Mouse (Mus musculus) G1E (cell line): Measurements from ENCODE around the gene Adamts2. TPM values are rescaled to one million over a fixed set of nuclear protein-coding genes. Genes with fewer than 3 reads are reported as not detected.

ENCODE experiments used
- ATAC-seq: 2 replicates; pipeline ENCODE4 v1.8.0; 2016; ENCODE audit warnings: mild to moderate bottlenecking; ENCODE audit not compliant: insufficient number of reproducible peaks, poor library complexity, low FRiP score, severe bottlenecking; ENCODE audit errors: extremely low read depth
- DNase-seq: peaks from one replicate; pipeline ENCODE4 v3.0.0; 2012; ENCODE audit warnings: low spot score
- H3K27me3 ChIP-seq: 2 replicates; pipeline ENCODE4 v1.6.1; 2012; ENCODE audit warnings: mild to moderate bottlenecking, low read length, inconsistent platforms; ENCODE audit not compliant: insufficient read depth
- H3K36me3 ChIP-seq: replicated peaks from 2 replicates; pipeline ENCODE3; 2012; ENCODE audit warnings: mild to moderate bottlenecking, inconsistent platforms
- H3K4me1 ChIP-seq: 2 replicates; pipeline ENCODE4 v1.6.1; 2012; ENCODE audit warnings: low read depth, low read length, inconsistent platforms, mixed read lengths; ENCODE audit not compliant: insufficient read depth
- H3K4me3 ChIP-seq: 2 replicates; pipeline ENCODE4 v1.5.1; 2012; ENCODE audit warnings: low read depth, mild to moderate bottlenecking, inconsistent platforms, low read length, moderate library complexity, mixed read lengths
- H3K9me3 ChIP-seq: replicated peaks from 2 replicates; pipeline ENCODE4 v1.6.1; 2012; ENCODE audit warnings: inconsistent platforms
- CTCF ChIP-seq: IDR thresholded peaks from 2 replicates; pipeline ENCODE4 v1.5.1; 2012; ENCODE audit warnings: low read depth, low read length, inconsistent platforms, mixed read lengths
- GATA1 ChIP-seq: IDR thresholded peaks from 2 replicates; pipeline ENCODE4 v1.6.1; 2012; ENCODE audit warnings: borderline replicate concordance, low read length, inconsistent platforms, mixed read lengths
- GATA2 ChIP-seq: IDR thresholded peaks from 2 replicates; pipeline ENCODE4 v1.6.1; 2012; ENCODE audit warnings: low read depth, low read length, inconsistent platforms, borderline replicate concordance
- POLR2AphosphoS5 ChIP-seq: IDR thresholded peaks from 2 replicates; pipeline ENCODE4 v1.6.1; 2012; ENCODE audit warnings: low read depth, low read length, inconsistent platforms; ENCODE audit not compliant: insufficient replicate concordance
- TAL1 ChIP-seq: conservative IDR thresholded peaks from 2 replicates; pipeline ENCODE4 v1.6.1; 2012; ENCODE audit warnings: low read depth, low read length, inconsistent platforms, mixed read lengths
- polyA plus RNA-seq: library from polyadenylated mRNA; stranded (reverse); fragments of >175 nt; gene quantifications from 2 replicates; pipeline ENCODE4 v1.2.3, GENCODE M21; 2012
- total RNA-seq, 2 experiments: library from RNA; stranded (forward) in 1 of 2; stranded (reverse) in 1 of 2; fragments of 200-1000 nt in 1 of 2; fragments of >200 nt in 1 of 2; fragmentation: Nextera tagmentation in 1 of 2; gene quantifications; 2 replicates each; pipeline ENCODE4 v1.2.3; 2014 to 2017

The Adamts2 gene
- total and polyA plus RNA-seq, 3 experiments = 0.05 TPM; not detected in 2

DNA sequence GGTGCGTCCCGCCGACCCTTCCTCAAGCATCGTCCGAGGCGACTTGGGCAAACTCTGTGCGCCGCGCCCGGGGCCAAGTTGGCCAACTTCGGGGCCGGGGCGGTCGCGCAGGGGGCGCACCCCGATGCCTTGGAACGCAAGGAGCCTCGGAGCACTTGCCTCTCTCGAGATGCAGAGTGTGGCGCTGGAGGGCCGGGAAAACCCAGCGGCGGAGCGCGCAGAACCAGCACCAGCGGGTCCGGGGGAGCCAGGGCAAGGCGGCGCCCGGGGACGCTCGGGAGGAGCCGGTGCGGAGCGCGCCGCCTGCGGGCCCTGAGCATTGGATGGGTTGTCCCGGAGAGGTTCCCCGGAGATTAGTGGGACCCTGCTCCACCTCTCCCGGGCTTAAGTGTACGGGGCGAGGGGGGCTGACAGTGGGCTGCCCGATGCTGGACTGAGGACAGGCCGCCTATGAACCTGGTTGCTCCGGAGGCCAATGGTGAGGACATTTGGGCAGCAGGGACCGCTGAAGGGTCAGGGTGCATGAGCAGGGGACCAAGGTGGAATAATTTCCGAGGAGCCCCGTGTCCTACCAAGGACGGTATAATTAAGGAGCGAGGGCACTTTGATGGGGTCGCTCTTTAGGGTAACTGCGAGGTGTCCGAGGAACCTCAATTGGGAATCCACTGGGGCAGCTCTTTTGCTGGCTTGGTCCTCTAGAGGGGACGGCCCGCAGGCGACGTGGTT lies 635 bp downstream of the Adamts2 start:
- Histone ChIP-seq H3K9me3 (peaks cover 81% of the 10 kb centered on the region), H3K27me3 (no peaks in the 10 kb centered on the region), H3K4me1 (no peaks in the 10 kb centered on the region), H3K4me3 (no peak overlapping the region; the same call in 1 of the 2 replicates), H3K36me3 (no peaks in the 10 kb centered on the region)
- DNase-seq (no peak), ATAC-seq (no peak)
- TF ChIP-seq POLR2AphosphoS5 (no peak), TAL1 (no peak), CTCF (no peak), GATA2 (no peak), GATA1 (no peak)

GRCm38 (mm10) chr11:50603082-50603910 lies 1.4 kb downstream of the Adamts2 start:
- H3K9me3 ChIP-seq = peaks cover 82% of the 10 kb centered on the region
- DNase-seq = no peak
- H3K4me1 ChIP-seq = no peaks in the 10 kb centered on the region
- H3K36me3 ChIP-seq = no peaks in the 10 kb centered on the region
- no peak for TF ChIP-seq CTCF
- TF ChIP-seq TAL1 = no peak
- TF ChIP-seq POLR2AphosphoS5 = no peak
- no peak for TF ChIP-seq GATA2
- no peak for TF ChIP-seq GATA1
- no peaks in the 10 kb centered on the region for H3K27me3 ChIP-seq
- no peak for ATAC-seq
- H3K4me3 ChIP-seq = no peak overlapping the region; the same call in 1 of the 2 replicates

- H3K36me3 ChIP-seq = no peaks in the 10 kb centered on the region
- DNase-seq (no peak), ATAC-seq (no peak)
- peaks cover 84% of the 10 kb centered on the region for H3K9me3 ChIP-seq
- TF ChIP-seq GATA1 (no peak), CTCF (no peak), POLR2AphosphoS5 (no peak), GATA2 (no peak), TAL1 (no peak)
- no peaks in the 10 kb centered on the region for H3K27me3 ChIP-seq
- no peak overlapping the region; the same call in 1 of the 2 replicates for H3K4me3 ChIP-seq
- H3K4me1 ChIP-seq = no peaks in the 10 kb centered on the region
Measured at GRCm38 (mm10) chr11:50604371-50604770, 2.5 kb downstream of the Adamts2 start.

DNA sequence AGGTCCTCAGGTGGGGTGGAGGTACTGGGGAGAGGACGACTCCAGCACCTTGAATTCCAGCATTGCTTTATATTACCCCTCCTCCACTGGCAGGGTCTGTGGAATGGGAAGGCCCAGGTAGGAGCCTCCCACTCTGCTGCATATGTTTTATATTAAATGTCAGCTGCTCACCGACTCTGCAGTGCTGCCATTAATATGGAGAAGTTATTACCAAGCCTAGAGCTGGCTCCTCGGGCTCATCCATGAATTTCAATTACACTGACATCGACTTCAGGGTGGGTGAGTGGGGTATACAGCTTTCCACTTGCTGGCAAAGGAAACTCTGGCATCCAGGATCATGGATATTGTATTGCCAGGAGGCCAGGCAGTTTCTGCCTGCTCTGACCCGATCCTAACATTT lies 9.3 kb downstream of the Adamts2 start:
- TF ChIP-seq GATA1 (no peak), TAL1 (no peak), POLR2AphosphoS5 (no peak), CTCF (no peak)
- Histone ChIP-seq H3K4me3 (no peak overlapping the region), H3K36me3 (no peaks in the 10 kb centered on the region), H3K9me3 (peaks cover 62% of the 10 kb centered on the region), H3K4me1 (no peaks in the 10 kb centered on the region), H3K27me3 (no peaks in the 10 kb centered on the region)
- no peak for ATAC-seq
- DNase-seq = no peak

- no peak for TF ChIP-seq GATA2
- no peak for TF ChIP-seq TAL1
- no peaks in the 10 kb centered on the region for H3K27me3 ChIP-seq
- H3K9me3 ChIP-seq = peaks cover 39% of the 10 kb centered on the region
- ATAC-seq (no peak), DNase-seq (no peak)
- no peak overlapping the region for H3K4me3 ChIP-seq
- no peaks in the 10 kb centered on the region for H3K4me1 ChIP-seq
- no peaks in the 10 kb centered on the region for H3K36me3 ChIP-seq
Measured at GRCm38 (mm10) chr11:50617015-50617543, 15.2 kb downstream of the Adamts2 start.

DNA sequence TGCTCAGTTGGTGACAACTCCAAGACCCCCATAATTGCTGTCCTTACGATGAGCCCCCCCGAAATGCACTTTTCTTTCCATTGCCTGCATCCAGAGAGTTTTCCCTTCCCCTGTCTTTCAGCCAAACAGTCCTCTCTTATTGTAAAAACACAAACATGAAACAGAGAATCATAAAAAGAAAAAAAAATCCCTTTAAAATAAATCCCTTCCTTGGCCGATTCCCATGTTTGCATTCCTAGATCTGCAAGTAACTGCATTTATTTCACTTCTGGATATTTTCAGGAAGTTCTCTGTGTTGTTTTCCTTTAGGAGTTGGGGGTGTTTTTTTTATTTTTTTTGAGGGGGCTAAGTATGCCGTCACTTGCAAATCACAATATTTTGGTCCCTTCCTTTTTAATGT lies 19.0 kb downstream of the Adamts2 start:
- Histone ChIP-seq H3K36me3 (no peaks in the 10 kb centered on the region), H3K9me3 (peaks cover 63% of the 10 kb centered on the region), H3K4me1 (no peaks in the 10 kb centered on the region), H3K4me3 (no peak overlapping the region), H3K27me3 (no peaks in the 10 kb centered on the region)
- DNase-seq (no peak), ATAC-seq (no peak)
- TF ChIP-seq GATA1 (no peak), POLR2AphosphoS5 (no peak), GATA2 (no peak), TAL1 (no peak), CTCF (no peak)
